Mouse (Mus musculus) heart, postnatal 4 days (tissue): ENCODE results near the gene Taar9. TPM values are rescaled to one million over a fixed set of nuclear protein-coding genes. Genes with fewer than 3 reads are reported as not detected.
A peak's percentile ranks its signal among the peaks of the same experiment; 100 is the strongest.
"Not testable (repeated sequence)": the region's sequence is repeated elsewhere in the genome, so short reads cannot be mapped to it uniquely, and the experiment has no call there.

Source experiments
- DNase-seq: peaks from one replicate; pipeline ENCODE4 v3.0.0; 2021
- total RNA-seq, 2 experiments: library from RNA; stranded (reverse); gene quantifications; 2 replicates each; pipeline ENCODE4 v1.2.3; 2021

Taar9 gene
- not detected for total RNA-seq

DNA sequence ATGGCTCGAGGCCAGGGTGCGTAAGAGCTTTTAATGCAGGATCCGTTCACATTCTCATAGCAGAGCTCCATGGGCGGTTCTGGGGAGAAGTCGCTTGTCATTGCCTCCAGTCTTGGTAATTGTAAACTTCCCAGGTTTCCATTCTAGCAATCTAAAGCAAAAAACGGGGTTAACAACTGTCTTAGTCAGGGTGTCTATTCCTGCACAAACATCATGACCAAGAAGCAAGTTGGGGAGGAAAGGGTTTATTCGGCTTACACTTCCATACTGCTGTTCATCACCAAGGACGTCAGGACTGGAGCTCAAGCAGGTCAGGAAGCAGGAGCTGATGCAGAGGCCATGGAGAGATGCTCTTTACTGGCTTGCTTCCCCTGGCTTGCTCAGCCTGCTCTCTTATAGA, at the start of gene Taar9:
Taar9 (minus strand) TSS at position 101 of the 400 bp plus-strand sequence.
- not testable (repeated sequence) for DNase-seq

DNA sequence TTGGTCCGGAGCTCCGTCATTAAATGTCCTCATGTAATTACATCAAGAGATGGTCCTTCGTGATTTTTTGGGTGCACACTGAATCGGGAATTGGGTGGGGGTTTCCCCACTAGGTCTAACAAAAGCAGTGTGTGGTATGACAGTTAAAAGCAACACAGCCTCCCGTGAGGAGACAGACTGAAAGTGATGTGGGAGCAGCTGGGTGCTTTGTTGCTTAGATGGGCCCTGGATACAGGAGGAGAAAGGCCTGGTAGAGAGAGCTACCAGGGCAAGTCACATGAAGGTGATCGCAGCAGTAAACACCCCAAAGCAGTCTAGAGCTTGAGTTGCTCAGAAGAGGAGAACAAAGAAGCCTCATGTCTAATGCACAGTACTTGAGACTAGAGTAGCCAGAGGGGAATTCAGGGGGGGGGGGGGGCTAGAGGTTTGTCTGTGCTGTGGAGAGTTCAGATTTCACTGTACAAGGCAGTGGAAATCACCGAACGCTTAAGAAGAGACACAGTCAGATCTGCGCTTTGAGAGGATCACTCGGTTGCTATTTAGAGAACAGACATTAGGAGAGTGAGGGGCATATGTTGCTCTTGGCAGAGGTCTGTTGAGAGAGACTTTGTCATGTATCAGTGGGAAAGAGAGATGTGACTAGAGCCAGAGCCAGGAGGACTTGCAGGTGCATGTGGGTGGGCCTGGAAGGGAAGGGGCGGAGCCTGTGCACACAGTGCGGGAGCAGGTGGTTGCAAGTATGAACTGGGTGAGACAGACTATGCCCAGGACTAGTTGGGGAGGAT, 49.3 kb upstream of the Taar9 start:
- no peak for DNase-seq

DNA sequence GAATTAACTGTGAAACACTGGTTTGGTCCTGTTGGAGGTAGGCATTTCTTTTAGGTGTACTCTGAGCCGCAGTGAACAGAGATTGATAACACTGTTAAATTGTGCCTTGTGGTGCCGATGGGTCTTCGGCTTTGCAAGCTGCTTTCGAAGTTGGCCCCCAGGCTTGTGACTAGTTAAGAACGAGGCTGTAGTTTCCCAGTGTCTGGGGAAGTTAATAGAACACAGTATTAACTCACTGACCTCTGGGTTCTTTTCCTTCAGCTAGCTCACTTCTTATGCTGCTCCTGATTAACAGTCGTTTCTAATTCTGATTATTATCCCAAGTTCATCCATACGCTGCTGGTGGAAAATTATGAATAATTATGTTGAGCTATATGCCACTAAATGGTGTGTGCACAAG, 40.8 kb upstream of the Taar9 start:
- DNase-seq: no peak

DNA sequence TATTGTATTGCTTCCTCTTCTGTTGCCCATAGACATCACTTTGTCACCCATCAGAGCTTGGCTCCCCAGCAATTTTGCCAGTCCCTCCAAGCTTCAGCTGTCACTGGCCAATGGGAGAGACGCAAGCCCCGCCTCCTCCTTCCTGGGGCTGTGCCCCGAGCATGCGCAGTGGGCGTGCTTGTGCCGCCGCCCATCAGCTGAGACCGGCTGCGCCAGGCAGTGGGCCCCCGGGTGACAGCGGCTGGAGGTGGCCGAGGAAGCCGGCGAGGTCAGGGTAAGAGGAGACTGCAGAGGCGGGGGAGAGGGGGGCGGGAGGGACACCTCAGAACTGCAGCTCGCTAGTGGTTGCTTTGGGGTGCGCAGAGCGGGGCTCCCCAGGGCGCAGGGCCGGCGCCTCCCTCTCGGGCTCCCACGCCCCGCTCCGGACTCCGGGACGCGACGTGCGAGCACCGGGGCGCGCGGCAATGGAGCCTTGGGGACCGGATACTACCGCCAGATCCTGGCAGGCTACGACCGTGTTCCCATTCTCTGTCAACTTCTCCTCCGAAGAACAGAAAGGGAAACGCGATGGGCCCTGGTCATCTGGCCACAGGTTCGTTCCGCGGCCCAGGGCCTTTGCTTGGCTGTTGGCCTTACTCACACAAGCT, 39.9 kb upstream of the Taar9 start, which contains the start of gene Stx7:
Stx7 (plus strand) TSS at position 168 of the 647 bp plus-strand sequence.
- peak; percentile 95 for DNase-seq

DNA sequence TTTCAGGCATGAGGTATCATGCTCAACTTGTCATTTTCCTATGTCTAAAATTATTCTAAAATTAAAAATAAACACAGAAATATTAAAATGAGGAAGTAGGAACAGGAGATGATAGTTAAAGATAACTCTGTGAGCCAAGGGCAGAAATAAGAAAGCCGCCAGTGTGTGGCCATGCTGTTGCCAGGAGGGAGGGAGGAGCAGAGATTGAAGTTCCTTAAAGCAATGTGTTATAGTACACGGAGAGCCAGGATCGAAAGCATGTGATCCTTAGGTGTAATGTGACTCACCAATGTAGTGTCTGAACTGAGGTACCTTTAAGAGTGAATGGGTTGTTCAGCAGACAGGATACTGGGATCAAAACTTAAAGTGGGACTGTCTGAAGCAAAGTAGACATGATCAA, 33.4 kb upstream of the Taar9 start:
- no peak for DNase-seq

DNA sequence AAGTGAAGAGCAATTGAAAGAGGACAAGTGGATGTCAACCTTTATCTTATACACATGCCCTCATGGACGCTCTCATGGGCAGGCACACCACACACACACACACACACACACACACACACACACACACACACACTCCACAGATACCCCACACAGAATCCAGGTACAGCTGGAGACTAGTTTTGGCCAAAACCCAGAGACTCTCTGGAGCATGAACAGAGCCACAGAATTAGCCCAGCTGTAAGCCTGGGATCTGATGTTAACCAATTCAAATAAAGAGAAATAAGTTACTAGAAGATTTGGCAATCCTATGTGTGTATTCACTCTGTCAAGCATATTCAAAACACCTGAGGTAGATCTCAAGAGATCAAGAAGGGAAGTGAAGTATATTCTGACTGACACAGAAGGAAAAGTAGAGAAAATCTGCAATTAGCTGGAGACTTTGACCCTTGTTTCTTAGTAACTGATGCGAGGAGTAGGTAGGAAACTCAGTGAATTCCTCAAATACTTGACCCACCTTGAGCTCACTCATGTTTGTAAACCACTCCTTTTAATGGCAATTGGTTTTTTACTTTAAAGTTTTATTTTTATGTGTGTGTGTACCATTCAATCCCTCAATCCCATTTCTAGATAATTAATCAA, 29.4 kb upstream of the Taar9 start:
- DNase-seq: no peak

DNA sequence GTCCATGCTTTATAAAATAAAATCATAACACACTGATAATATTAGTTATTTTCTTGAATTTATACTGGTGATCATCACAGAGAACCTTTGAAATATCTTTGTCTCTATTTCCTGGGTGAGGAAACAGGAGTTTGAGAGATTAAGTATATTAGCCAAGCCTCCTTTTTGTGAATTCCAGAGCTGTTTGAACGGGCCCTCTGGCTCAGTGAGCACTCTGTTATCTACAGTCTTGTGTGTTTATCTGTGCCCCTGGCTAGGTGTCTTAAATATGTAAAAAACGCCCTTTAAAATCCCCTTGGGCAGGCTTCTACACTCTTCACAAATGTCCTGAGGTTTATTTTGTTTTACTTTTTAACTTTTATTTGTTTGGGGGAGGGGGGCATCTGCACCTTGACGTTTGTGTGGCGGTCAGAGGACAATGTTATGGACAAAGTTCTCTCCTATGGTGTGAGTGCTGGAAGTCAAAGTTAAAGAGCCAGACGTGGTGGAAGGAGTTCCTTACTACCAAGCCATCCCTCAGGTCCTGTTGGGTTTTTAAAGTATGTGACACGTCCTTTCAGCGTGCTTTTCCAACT, 24.8 kb upstream of the Taar9 start:
- DNase-seq: no peak

DNA sequence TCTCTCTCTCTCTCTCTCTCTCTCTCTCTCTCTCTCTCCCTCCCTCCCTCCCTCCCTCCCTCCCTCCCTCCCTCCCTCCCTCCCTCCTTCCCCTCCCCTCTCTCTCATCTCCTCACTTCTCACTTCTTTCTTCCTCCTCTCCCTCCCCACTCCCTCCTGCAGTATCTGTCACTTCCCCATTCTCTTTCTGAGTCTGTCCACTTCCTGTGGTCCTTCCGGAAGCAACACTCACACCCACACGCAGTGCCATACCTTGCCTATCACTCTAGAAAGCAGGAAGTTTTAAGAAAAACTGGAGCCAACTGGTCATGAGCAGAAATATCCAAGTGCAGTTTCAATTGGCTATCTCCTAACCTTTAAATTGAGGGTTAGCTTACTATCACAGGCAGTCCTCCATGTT, 23.8 kb upstream of the Taar9 start:
- DNase-seq: no peak

DNA sequence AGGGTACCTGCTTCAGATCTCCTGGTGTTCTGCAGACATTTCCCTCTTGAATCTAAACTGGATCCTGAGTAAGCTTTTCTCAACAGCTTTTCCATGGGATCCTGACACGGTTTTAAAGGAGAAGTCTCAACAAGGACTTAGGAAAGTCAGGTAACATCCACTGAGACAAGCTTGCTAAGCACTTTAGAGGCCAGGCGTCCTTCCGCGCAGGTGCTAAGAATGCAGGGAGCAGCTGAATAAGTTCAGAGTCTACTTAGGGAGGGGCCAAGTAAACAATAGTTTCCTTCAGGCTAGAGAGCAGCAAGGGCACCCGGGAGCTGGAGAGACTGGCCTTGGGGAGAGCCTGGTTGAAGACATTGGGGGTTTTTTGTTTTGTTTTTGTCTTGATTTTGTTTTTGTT, 22.9 kb upstream of the Taar9 start:
- DNase-seq: no peak

DNA sequence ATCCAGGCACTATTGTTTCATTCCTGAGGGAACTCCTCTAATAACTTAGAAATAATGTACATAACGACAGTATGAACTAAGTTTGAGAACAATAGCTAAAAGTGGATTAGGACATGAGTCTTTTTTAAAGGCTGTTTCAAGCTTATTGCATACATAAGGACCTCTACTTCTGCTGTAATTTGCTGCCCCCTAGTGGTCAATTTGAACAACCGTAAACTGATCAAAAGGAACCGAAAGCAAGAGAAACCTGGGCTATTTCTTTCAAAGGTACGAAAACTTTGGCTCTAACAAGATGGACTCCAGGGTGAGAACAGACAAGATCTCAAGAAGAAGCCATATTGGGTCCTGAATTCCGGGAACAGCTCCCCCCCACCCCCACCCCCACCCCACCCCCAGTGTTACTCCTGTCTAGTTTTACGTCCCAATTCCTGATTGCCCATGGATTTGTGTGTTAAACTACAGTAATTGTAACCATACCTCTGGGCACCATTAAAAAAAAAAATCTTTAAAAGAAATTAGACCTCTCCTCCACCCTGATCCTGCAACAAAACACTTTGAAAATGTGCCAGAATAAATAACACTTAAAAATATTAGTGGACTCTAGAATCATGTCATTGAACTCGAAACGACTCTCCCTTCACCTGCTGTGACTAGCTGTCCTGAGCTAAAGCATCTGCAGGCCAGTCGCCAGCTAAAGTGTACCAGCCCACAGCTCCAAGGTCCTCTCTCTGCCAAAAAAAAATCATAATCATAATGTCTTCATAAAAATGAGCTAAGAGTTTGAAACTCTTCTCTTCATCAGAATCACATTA, 22.3 kb upstream of the Taar9 start:
- DNase-seq: peak; percentile 62

DNA sequence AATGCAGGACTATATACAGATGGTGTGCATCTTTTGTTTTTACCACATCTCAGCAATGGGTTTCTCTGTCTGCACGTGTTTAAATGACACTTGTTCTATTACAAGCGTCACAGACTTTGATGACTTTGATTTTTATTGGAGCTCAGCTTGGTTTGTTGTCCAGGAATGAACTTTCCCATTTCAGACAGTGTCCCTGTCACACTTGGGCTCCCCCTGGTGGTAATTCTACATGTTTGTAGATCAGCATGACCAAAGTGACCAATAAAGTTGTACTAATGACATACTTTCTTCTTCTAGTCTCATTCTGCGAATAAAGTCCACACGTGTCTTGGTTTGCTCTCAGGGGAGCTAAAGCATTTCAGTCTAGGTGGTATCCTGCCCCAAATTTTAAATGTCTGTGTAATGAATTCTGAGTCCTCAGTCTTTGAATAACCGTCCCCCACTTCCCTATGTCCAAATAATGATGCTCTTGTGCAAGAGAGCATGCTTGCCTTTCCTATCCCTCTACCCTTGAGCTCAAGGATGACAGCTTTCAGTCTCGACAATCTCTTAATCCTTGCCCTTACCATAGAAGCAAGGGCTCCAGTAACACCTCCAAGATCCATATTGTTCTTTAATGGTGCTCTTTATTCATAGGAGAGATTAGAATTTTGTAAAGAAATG, 1.9 kb upstream of the Taar9 start:
- DNase-seq: peak; percentile 52

DNA sequence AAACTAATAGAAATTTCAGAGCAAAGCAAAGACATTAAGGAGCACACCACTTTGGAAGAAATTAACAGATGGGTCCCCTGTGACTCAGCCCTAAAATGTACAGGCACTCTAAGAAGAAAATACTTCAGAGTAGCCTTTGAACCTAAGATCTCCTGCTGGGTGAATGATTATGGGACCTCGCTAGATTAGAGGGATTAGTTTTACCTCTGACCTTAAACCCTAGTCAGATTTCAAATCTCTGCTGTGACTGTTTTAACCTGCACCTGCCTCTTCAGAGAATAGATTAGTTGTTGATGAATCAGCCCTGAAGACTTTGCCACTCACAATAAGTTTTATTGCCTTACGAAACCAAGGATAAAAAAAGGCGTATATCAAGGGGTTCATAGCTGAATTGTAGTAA, 1.1 kb downstream of the Taar9 start:
- no peak for DNase-seq

DNA sequence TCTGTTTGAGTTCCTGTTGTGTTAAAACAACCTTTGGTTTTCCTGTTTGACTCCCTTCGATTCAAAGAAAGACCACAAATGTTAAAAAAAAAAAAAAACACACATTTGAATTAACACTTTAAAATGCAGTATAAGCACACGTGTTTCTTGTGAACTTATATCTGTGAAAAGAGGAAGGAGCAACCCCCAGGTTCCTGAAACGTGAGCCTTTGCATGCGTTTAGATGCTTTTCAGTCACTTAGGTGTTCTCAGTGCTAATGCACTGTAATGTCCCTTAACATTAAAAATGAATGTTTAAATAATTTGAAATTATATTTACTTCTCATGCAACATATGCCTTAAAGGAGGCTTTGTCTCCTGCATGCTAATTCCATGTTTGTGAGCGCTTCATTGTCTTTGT, 1.6 kb downstream of the Taar9 start:
- DNase-seq: no peak

DNA sequence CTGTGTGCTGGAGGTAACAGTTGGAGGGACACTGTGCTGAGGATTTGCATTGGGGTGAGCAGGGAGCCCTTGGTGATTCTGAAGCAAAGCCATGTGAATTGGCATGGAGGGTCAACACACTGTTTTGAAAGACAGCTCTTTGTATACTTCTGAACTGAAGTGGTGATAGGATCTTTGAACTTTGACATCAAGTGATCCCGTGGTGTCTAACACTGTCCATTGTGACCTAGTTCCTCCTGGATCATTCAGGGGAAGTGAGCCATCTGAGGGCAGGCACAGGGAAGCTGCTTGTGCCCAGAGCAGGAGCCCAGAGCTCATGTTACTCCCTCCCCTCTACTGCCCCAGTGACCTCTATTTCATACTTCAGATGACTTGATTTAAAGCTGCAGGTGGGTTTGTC, 6.0 kb downstream of the Taar9 start:
- not testable (repeated sequence) for DNase-seq

DNA sequence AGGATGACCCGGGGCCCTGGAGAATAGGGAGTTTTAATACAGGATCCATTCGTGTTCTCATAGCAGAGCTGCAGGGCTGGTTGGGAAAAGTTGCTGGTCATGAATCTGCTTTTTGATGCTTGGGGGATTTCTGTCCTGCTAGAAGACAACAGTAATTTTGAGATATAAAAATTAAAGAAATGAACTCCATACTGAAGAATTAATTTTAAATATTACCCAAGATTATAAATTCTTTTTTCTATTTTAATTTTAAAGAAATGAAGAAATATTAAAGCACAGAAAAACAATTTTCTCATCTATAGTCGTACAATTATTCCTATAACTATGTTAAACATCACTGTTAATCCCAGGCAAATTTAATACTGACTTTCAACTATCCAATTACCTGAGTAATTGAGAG, 7.5 kb downstream of the Taar9 start, which contains the start of gene Taar8c:
Taar8c (minus strand) TSS at position 101 of the 400 bp plus-strand sequence.
- not testable (repeated sequence) for DNase-seq

DNA sequence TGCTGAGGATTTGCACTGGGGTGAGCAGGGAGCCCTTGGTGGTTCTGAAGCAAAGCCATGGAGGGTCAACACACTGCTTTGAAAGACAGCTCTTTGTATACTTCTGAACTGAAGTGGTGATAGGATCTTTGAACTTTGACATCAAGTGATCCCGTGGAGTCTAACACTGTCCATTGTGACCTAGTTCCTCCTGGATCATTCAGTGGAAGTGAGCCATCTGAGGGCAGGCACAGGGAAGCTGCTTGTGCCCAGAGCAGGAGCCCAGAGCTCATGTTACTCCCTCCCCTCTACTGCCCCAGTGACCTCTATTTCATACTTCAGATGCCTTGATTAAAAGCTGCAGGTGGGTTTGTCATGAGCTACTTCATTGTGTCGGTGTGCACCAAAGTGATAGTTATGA, 12.3 kb downstream of the Taar9 start:
- DNase-seq: not testable (repeated sequence)

DNA sequence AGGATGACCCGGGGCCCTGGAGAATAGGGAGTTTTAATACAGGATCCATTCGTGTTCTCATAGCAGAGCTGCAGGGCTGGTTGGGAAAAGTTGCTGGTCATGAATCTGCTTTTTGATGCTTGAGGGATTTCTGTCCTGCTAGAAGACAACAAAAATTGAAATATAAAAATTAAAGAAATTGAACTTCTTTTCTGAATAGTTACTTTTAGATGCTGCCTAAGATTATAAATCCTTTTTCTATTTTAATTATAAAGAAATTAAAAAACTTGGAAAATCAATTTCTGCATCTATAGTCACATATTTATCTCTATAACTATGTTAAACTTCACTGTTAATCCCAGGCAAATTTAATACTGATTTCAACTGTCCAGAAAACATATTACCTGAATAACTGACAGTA, 17.1 kb downstream of the Taar9 start, which contains the start of gene Taar8b:
Taar8b (minus strand) TSS at position 101 of the 400 bp plus-strand sequence.
- DNase-seq: no peak

DNA sequence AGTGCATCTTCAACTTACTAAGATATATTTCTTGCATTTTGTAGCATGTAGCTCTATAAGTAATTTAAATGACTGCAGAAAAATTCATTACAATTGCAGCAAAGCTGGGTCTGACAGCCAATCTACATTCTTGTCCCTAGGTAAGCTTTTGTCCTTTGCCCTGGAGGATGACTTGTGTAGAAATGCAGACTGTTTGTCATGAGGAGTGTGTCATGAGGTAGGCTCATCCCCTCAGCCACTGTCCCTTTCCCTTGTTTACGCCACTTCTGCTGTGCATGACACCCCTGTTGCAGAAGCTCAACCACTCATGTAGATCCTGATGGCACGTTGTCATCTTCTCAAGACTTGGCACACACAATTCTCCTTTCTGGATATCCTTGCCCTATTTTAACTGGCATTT, 22.2 kb downstream of the Taar9 start:
- DNase-seq: no peak

DNA sequence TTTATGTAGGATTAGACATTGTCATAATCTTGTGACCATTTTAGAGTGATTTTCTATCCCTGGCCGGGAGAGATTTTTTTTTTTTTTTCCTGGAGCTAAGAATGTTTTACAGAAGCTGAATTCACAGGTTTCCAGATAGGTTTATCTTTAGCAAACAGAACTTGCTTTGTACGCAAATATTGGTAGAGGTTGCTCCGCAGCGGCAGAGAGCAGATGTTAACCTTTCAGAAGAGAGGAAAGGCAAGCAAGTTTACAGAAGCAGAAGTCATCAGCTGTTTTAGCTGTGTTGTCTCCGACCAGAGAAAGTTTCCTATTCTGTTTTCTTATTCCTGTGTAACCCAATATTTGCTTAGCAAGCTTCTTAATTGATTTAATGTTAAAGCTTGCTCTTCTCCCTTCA, 22.8 kb downstream of the Taar9 start:
- DNase-seq: no peak

DNA sequence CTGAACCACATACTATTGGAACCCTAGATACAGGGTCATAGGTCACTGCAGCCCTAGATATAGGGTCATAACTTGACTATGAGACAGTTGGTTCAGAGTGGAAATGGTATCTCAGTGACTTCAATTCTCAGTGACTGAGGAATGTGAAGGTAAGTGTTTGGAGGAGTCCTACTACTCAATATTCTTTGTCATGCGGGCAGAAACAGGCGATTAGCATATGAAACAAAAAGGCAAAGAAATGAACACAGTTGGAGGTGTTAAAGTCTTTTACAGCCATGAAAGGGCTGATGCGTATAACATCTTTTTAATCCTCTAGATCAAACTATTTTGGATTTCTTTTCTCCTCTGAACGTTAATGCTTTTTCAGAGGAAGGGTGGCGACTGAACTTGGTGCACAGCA, 23.4 kb downstream of the Taar9 start:
- DNase-seq: no peak

DNA sequence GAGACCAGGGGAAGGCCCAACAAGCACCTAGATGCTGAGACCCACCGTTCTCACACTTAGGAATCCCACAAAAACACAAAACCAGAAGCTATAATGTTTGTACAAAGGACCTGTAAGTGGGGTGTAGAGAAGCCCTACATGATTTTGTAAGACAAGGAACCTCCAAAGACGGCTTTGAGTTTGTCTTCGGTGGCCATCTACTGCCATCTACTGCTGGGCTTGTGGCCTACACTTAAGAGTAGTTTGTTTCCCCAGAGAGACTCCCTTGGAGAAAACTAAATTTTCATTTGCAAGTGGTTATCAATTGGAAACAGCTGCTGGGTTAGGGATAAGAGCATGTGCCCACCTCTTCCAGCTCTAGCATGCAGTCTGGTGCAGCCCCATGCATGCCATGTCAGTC, 29.2 kb downstream of the Taar9 start:
- DNase-seq: peak; percentile 60

DNA sequence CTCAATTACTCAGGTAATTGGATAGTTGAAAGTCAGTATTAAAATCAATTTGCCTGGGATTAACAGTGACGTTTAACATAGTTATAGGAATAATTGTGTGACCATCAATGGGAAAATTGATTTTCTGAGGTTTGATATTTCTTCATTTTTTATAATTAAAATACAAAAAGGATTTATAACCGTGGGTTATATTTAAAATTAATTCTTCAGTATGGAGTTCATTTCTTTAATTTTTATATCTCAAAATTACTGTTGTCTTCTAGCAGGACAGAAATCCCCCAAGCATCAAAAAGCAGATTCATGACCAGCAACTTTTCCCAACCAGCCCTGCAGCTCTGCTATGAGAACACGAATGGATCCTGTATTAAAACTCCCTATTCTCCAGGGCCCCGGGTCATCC, 33.1 kb downstream of the Taar9 start, which contains the start of gene Taar8a:
Taar8a (plus strand) TSS at position 301 of the 400 bp plus-strand sequence.
- DNase-seq: not testable (repeated sequence)
